Mouse (Mus musculus): ENCODE results near the gene Trabd2b.

Trabd2b gene

GRCm38 (mm10) chr4:114645341-114645740 is 238.8 kb downstream of the Trabd2b start:
- intact Hi-C loops (cut with DNase I), result loop anchor here (5.0 kb wide), 2 partner anchors 267 to 302 kb away; no protein-coding TSS in a partner anchor

GRCm38 (mm10) chr4:114646825-114647681 is 240.5 kb downstream of the Trabd2b start:
- intact Hi-C loops (cut with DNase I), result loop anchor here (5.0 kb wide), 2 partner anchors 265 to 300 kb away; no protein-coding TSS in a partner anchor

- intact Hi-C loops (cut with DNase I), result loop anchor here (5.0 kb wide), 2 partner anchors 265 to 300 kb away; no protein-coding TSS in a partner anchor
These were observed 241.2 kb downstream of the Trabd2b start for GRCm38 (mm10) chr4:114647689-114648088.

GRCm38 (mm10) chr4:114648532-114649074 is 242.1 kb downstream of the Trabd2b start:
- intact Hi-C loops (cut with DNase I), result loop anchor here (5.0 kb wide), 2 partner anchors 264 to 299 kb away; no protein-coding TSS in a partner anchor

- intact Hi-C loops (cut with DNase I), result no loop called here
These were observed 244.0 kb downstream of the Trabd2b start for GRCm38 (mm10) chr4:114650551-114650950.

GRCm38 (mm10) chr4:114651007-114651406 is 244.5 kb downstream of the Trabd2b start:
- intact Hi-C loops (cut with DNase I), result no loop called here

GRCm38 (mm10) chr4:114651606-114652005 is 245.1 kb downstream of the Trabd2b start:
- intact Hi-C loops (cut with DNase I), result no loop called here

- intact Hi-C loops (cut with DNase I), result no loop called here
These were observed 245.9 kb downstream of the Trabd2b start for GRCm38 (mm10) chr4:114652400-114652799.

GRCm38 (mm10) chr4:114657933-114658332 is 251.4 kb downstream of the Trabd2b start:
- intact Hi-C loops (cut with DNase I), result no loop called here

GRCm38 (mm10) chr4:114659876-114660275 is 253.4 kb downstream of the Trabd2b start:
- intact Hi-C loops (cut with DNase I), result no loop called here

- intact Hi-C loops (cut with DNase I), result loop anchor here (5.0 kb wide), 2 partner anchors 248 to 283 kb away; no protein-coding TSS in a partner anchor
These were observed 257.8 kb downstream of the Trabd2b start for GRCm38 (mm10) chr4:114664063-114665036.

Data from adrenal gland (tissue).